ENCODE assay signal across 8 mouse cellular contexts in the genomic region with DNA sequence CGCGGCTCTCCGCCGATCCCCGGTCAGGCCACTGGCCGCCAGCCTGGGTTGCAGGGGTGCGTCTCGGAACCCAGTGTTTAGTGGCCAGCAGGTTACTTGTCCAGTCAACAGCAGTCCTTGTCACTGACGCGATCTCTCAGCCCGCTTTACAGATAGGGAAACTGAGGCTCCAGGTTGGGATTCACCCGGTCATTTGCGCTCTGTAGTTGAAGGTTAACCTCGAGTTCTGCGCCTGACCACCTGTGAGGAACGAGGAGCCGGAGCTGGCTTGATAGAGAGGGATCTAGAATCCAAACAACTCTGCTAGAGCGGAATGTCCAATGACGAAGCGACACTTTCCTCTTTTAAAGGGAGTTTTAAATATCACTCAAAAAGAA. TPM values are rescaled to one million over a fixed set of nuclear protein-coding genes. Genes with fewer than 3 reads are reported as not detected.
DNase-seq lines count a peak whose midpoint lies in the region; ATAC-seq and TF ChIP-seq lines count a peak whose summit lies in the region.

A gene (minus strand): TSS at position 321 of the 377 bp plus-strand sequence.

- H3K27ac ChIP-seq in lung, embryonic 15.5 days = peak within 1 kb of the TSS; percentile 98
- peak within 1 kb of the TSS; percentile 98 for H3K27ac ChIP-seq in embryonic facial prominence, embryonic 10.5 days (replicated peaks)
- peak within 1 kb of the TSS; percentile 99 for H3K27ac ChIP-seq in heart, embryonic 12.5 days (ENCODE audit: poor library complexity, severe bottlenecking)
- H3K27ac ChIP-seq in left cerebral cortex, adult 2 months = peak within 1 kb of the TSS; percentile 99
- H3K27ac ChIP-seq in midbrain, embryonic 16.5 days (ENCODE audit: low read length) = peak within 1 kb of the TSS; percentile 99

- WGBS in lung, embryonic 15.5 days = 12% methylated on average over 20 of the region's 20 CpGs
- 21% methylated on average over 20 of the region's 20 CpGs for WGBS in embryonic facial prominence, embryonic 10.5 days
- 20% methylated on average over 20 of the region's 20 CpGs for WGBS in heart, embryonic 12.5 days
- WGBS in midbrain, embryonic 16.5 days = 20% methylated on average over 20 of the region's 20 CpGs

- H3K27me3 ChIP-seq in lung, embryonic 15.5 days = no peaks in the 10 kb centered on the region
- H3K27me3 ChIP-seq in embryonic facial prominence, embryonic 10.5 days (replicated peaks; ENCODE audit: low read depth, poor library complexity, severe bottlenecking) = no peaks in the 10 kb centered on the region
- H3K27me3 ChIP-seq in heart, embryonic 12.5 days (replicated peaks) = no peaks in the 10 kb centered on the region
- H3K27me3 ChIP-seq in midbrain, embryonic 16.5 days (ENCODE audit: control insufficient read depth, insufficient read depth, low read depth, low read length) = no peaks in the 10 kb centered on the region

- peak within 1 kb of the TSS; percentile 86 for H3K4me2 ChIP-seq in lung, embryonic 15.5 days
- H3K4me2 ChIP-seq in heart, embryonic 12.5 days = peak within 1 kb of the TSS; percentile 68
- H3K4me2 ChIP-seq in midbrain, embryonic 16.5 days (ENCODE audit: low read length) = peak within 1 kb of the TSS; percentile 88

- ATAC-seq in lung, embryonic 15.5 days (ENCODE audit: borderline replicate concordance, extremely low read depth, low FRiP score, low TSS enrichment) = no peak
- no peak for ATAC-seq in heart, embryonic 12.5 days (ENCODE audit: insufficient number of reproducible peaks, low FRiP score)
- no peak for ATAC-seq in midbrain, embryonic 16.5 days

- peak within 1 kb of the TSS; percentile 88 for H3K4me3 ChIP-seq in lung, embryonic 15.5 days
- peak within 1 kb of the TSS; percentile 79 for H3K4me3 ChIP-seq in embryonic facial prominence, embryonic 10.5 days
- peak within 1 kb of the TSS; percentile 90 for H3K4me3 ChIP-seq in heart, embryonic 12.5 days
- H3K4me3 ChIP-seq in left cerebral cortex, adult 2 months = peak within 1 kb of the TSS; percentile 83
- H3K4me3 ChIP-seq in midbrain, embryonic 16.5 days (ENCODE audit: low read depth, low read length) = peak within 1 kb of the TSS; percentile 89

- no peak for DNase-seq in lung, adult 18-20 months
- DNase-seq in embryonic facial prominence, embryonic 10.5 days (ENCODE audit: low spot score) = no peak
- no peak for DNase-seq in left cerebral cortex, adult 2 months (ENCODE audit: extremely low spot score in 1 of 2, low spot score in 2 of 2)
- no peak for DNase-seq in cerebellum, adult 18-20 months
- no peak for DNase-seq in Muller cell, postnatal 12 days (ENCODE audit: inconsistent ontology term)

- intact Hi-C loops in left cerebral cortex, adult 2 months (cut with DNase I) = loop anchor here (10.0 kb wide), 1 partner anchor 395 kb away; no protein-coding TSS in a partner anchor

- peak within 1 kb of the TSS; percentile 98 for H3K9ac ChIP-seq in lung, embryonic 15.5 days
- peak within 1 kb of the TSS; percentile 89 for H3K9ac ChIP-seq in heart, embryonic 12.5 days
- peak within 1 kb of the TSS; percentile 99 for H3K9ac ChIP-seq in midbrain, embryonic 16.5 days (ENCODE audit: low read depth, low read length)

- H3K36me3 ChIP-seq in lung, embryonic 15.5 days = no peaks in the 10 kb centered on the region
- H3K36me3 ChIP-seq in embryonic facial prominence, embryonic 10.5 days (replicated peaks) = peaks cover 3% of the 10 kb centered on the region
- H3K36me3 ChIP-seq in heart, embryonic 12.5 days = peaks cover 4% of the 10 kb centered on the region
- no peaks in the 10 kb centered on the region for H3K36me3 ChIP-seq in midbrain, embryonic 16.5 days (ENCODE audit: control insufficient read depth, insufficient read depth, low read length)

- peaks cover 10% of the 10 kb centered on the region for H3K4me1 ChIP-seq in lung, embryonic 15.5 days
- peaks cover 21% of the 10 kb centered on the region for H3K4me1 ChIP-seq in embryonic facial prominence, embryonic 10.5 days
- peaks cover 19% of the 10 kb centered on the region for H3K4me1 ChIP-seq in heart, embryonic 12.5 days (replicated peaks)
- peaks cover 25% of the 10 kb centered on the region for H3K4me1 ChIP-seq in midbrain, embryonic 16.5 days (ENCODE audit: control insufficient read depth, insufficient read depth, low read length)

- H3K9me3 ChIP-seq in lung, embryonic 15.5 days = no peaks in the 10 kb centered on the region
- no peaks in the 10 kb centered on the region for H3K9me3 ChIP-seq in embryonic facial prominence, embryonic 10.5 days
- H3K9me3 ChIP-seq in heart, embryonic 12.5 days (replicated peaks) = no peaks in the 10 kb centered on the region; the same call in 1 of the 2 replicates
- no peaks in the 10 kb centered on the region for H3K9me3 ChIP-seq in midbrain, embryonic 16.5 days (replicated peaks; ENCODE audit: control insufficient read depth, low read length, poor library complexity, severe bottlenecking)

- TF ChIP-seq CTCF in left cerebral cortex, adult 2 months (IDR thresholded peaks at IDR 0.05) = no peak

RNA-seq across cellular contexts. Expression of the gene that starts here (rescaled TPM):
- polyA plus RNA-seq in lung, embryonic 15.5 days (2015; fragmentation: Nextera tagmentation; extraction: Ambion mirVana) = 65.1 and 67.5 TPM in 2 replicates
- polyA plus RNA-seq in embryonic facial prominence, embryonic 10.5 days (2016; fragmentation: Nextera tagmentation; extraction: Ambion mirVana) = 48.0 and 56.9 TPM in 2 replicates
- polyA plus RNA-seq in heart, embryonic 12.5 days (2016; fragmentation: Nextera tagmentation; extraction: Ambion mirVana) = 62.8 and 63.3 TPM in 2 replicates
- total RNA-seq in left cerebral cortex, adult 2 months (2021) = 10 to 100 TPM; 63.8 to 64.7 TPM
- polyA plus RNA-seq in midbrain, embryonic 16.5 days (2015; fragmentation: Nextera tagmentation; extraction: Ambion mirVana) = 117 and 120 TPM in 2 replicates
